Mouse (Mus musculus): ENCODE results near the gene Cfap74. TPM values are rescaled to one million over a fixed set of nuclear protein-coding genes. Genes with fewer than 3 reads are reported as not detected.

The Cfap74 gene
- polyA plus RNA-seq, 1 experiment = not detected

GRCm38 (mm10) chr4:155423988-155424387 is 15.0 kb downstream of the Cfap74 start:
- Histone ChIP-seq H3K4me1 (ENCODE audit: control insufficient read depth, insufficient read depth, low read length) (peaks cover 5% of the 10 kb centered on the region), H3K4me3 (ENCODE audit: insufficient read depth, low read depth, low read length) (no peak overlapping the region), H3K27ac (ENCODE audit: insufficient read depth, low read depth, low read length) (peak overlapping the region; percentile 24; the same call in 1 of the 2 replicates)
- TF ChIP-seq CTCF (IDR thresholded peaks at IDR 0.05; ENCODE audit: insufficient read depth, low read depth, low read length) (no peak), POLR2A (IDR thresholded peaks at IDR 0.05; ENCODE audit: insufficient read depth, low read depth, low read length) (no peak)
- 77% methylated on average over 5 of the region's 5 CpGs for WGBS

GRCm38 (mm10) chr4:155426272-155426671 is 17.3 kb downstream of the Cfap74 start:
- Histone ChIP-seq H3K4me3 (ENCODE audit: insufficient read depth, low read depth, low read length) (no peak overlapping the region), H3K4me1 (ENCODE audit: control insufficient read depth, insufficient read depth, low read length) (peaks cover 5% of the 10 kb centered on the region), H3K27ac (ENCODE audit: insufficient read depth, low read depth, low read length) (no peak overlapping the region)
- WGBS = 89% methylated on average over 6 of the region's 6 CpGs
- TF ChIP-seq POLR2A (IDR thresholded peaks at IDR 0.05; ENCODE audit: insufficient read depth, low read depth, low read length) (no peak), CTCF (IDR thresholded peaks at IDR 0.05; ENCODE audit: insufficient read depth, low read depth, low read length) (no peak)

- H3K4me3 ChIP-seq (ENCODE audit: insufficient read depth, low read depth, low read length) = no peak overlapping the region
- H3K27ac ChIP-seq (ENCODE audit: insufficient read depth, low read depth, low read length) = no peak overlapping the region
- peaks cover 5% of the 10 kb centered on the region for H3K4me1 ChIP-seq (ENCODE audit: control insufficient read depth, insufficient read depth, low read length)
- TF ChIP-seq CTCF (IDR thresholded peaks at IDR 0.05; ENCODE audit: insufficient read depth, low read depth, low read length) (no peak), POLR2A (IDR thresholded peaks at IDR 0.05; ENCODE audit: insufficient read depth, low read depth, low read length) (no peak)
Measured at GRCm38 (mm10) chr4:155428442-155428841, 19.5 kb downstream of the Cfap74 start.

- H3K4me1 ChIP-seq (ENCODE audit: control insufficient read depth, insufficient read depth, low read length) = no peaks in the 10 kb centered on the region
- H3K27ac ChIP-seq (ENCODE audit: insufficient read depth, low read depth, low read length) = no peak overlapping the region
- WGBS = 88% methylated on average over 3 of the region's 3 CpGs
- TF ChIP-seq POLR2A (IDR thresholded peaks at IDR 0.05; ENCODE audit: insufficient read depth, low read depth, low read length) (no peak), CTCF (IDR thresholded peaks at IDR 0.05; ENCODE audit: insufficient read depth, low read depth, low read length) (no peak)
- no peak overlapping the region for H3K4me3 ChIP-seq (ENCODE audit: insufficient read depth, low read depth, low read length)
Measured at GRCm38 (mm10) chr4:155429202-155429601, 20.2 kb downstream of the Cfap74 start.

GRCm38 (mm10) chr4:155432358-155432757 is 23.4 kb downstream of the Cfap74 start:
- TF ChIP-seq CTCF (IDR thresholded peaks at IDR 0.05; ENCODE audit: insufficient read depth, low read depth, low read length) = no peak
- TF ChIP-seq POLR2A (IDR thresholded peaks at IDR 0.05; ENCODE audit: insufficient read depth, low read depth, low read length) = no peak
- H3K4me1 ChIP-seq (ENCODE audit: control insufficient read depth, insufficient read depth, low read length) = no peaks in the 10 kb centered on the region
- WGBS = 85% methylated on average over 6 of the region's 6 CpGs
- no peak overlapping the region for H3K27ac ChIP-seq (ENCODE audit: insufficient read depth, low read depth, low read length)
- H3K4me3 ChIP-seq (ENCODE audit: insufficient read depth, low read depth, low read length) = no peak overlapping the region

GRCm38 (mm10) chr4:155433993-155434392 is 25.0 kb downstream of the Cfap74 start:
- no peak overlapping the region for H3K27ac ChIP-seq (ENCODE audit: insufficient read depth, low read depth, low read length)
- no peak overlapping the region for H3K4me3 ChIP-seq (ENCODE audit: insufficient read depth, low read depth, low read length)
- TF ChIP-seq CTCF (IDR thresholded peaks at IDR 0.05; ENCODE audit: insufficient read depth, low read depth, low read length) = no peak
- TF ChIP-seq POLR2A (IDR thresholded peaks at IDR 0.05; ENCODE audit: insufficient read depth, low read depth, low read length) = no peak
- no peaks in the 10 kb centered on the region for H3K4me1 ChIP-seq (ENCODE audit: control insufficient read depth, insufficient read depth, low read length)
- WGBS = 81% methylated on average over 5 of the region's 5 CpGs

GRCm38 (mm10) chr4:155442808-155443207 is 33.8 kb downstream of the Cfap74 start:
- Histone ChIP-seq H3K4me3 (ENCODE audit: insufficient read depth, low read depth, low read length) (no peak overlapping the region), H3K4me1 (ENCODE audit: control insufficient read depth, insufficient read depth, low read length) (no peaks in the 10 kb centered on the region), H3K27ac (ENCODE audit: insufficient read depth, low read depth, low read length) (no peak overlapping the region)
- WGBS = 78% methylated on average over 3 of the region's 3 CpGs
- TF ChIP-seq POLR2A (IDR thresholded peaks at IDR 0.05; ENCODE audit: insufficient read depth, low read depth, low read length) (no peak), CTCF (IDR thresholded peaks at IDR 0.05; ENCODE audit: insufficient read depth, low read depth, low read length) (no peak)

GRCm38 (mm10) chr4:155451597-155451996 is 42.6 kb downstream of the Cfap74 start:
- 38% methylated on average over 10 of the region's 10 CpGs for WGBS

GRCm38 (mm10) chr4:155458575-155458974 is 49.6 kb downstream of the Cfap74 start:
- TF ChIP-seq CTCF (IDR thresholded peaks at IDR 0.05; ENCODE audit: insufficient read depth, low read depth, low read length) = no peak
- TF ChIP-seq POLR2A (IDR thresholded peaks at IDR 0.05; ENCODE audit: insufficient read depth, low read depth, low read length) = no peak
- no peaks in the 10 kb centered on the region for H3K4me1 ChIP-seq (ENCODE audit: control insufficient read depth, insufficient read depth, low read length)
- WGBS = 86% methylated on average over 5 of the region's 5 CpGs
- H3K4me3 ChIP-seq (ENCODE audit: insufficient read depth, low read depth, low read length) = no peak overlapping the region
- no peak overlapping the region for H3K27ac ChIP-seq (ENCODE audit: insufficient read depth, low read depth, low read length)

More at GRCm38 (mm10) chr4:155451597-155451996, 42.6 kb downstream of the Cfap74 start:
- no peak overlapping the region for H3K27ac ChIP-seq (ENCODE audit: insufficient read depth, low read depth, low read length)
- H3K4me3 ChIP-seq (ENCODE audit: insufficient read depth, low read depth, low read length) = no peak overlapping the region
- no peak for TF ChIP-seq POLR2A (IDR thresholded peaks at IDR 0.05; ENCODE audit: insufficient read depth, low read depth, low read length)
- no peak for TF ChIP-seq CTCF (IDR thresholded peaks at IDR 0.05; ENCODE audit: insufficient read depth, low read depth, low read length)
- no peaks in the 10 kb centered on the region for H3K4me1 ChIP-seq (ENCODE audit: control insufficient read depth, insufficient read depth, low read length)

- Histone ChIP-seq H3K4me1 (ENCODE audit: control insufficient read depth, insufficient read depth, low read length) (no peaks in the 10 kb centered on the region), H3K4me3 (ENCODE audit: insufficient read depth, low read depth, low read length) (no peak overlapping the region), H3K27ac (ENCODE audit: insufficient read depth, low read depth, low read length) (no peak overlapping the region)
- TF ChIP-seq POLR2A (IDR thresholded peaks at IDR 0.05; ENCODE audit: insufficient read depth, low read depth, low read length) (no peak), CTCF (IDR thresholded peaks at IDR 0.05; ENCODE audit: insufficient read depth, low read depth, low read length) (no peak)
- WGBS = 87% methylated on average over 13 of the region's 13 CpGs
Measured at GRCm38 (mm10) chr4:155463050-155463449, 54.1 kb downstream of the Cfap74 start.

Measured in olfactory bulb, adult 2 months (tissue).